Mouse (Mus musculus) cerebellum, adult 11-12 months (tissue): ENCODE measurements at regions not wholly inside any gene's neighbourhood (a gene's known extent, or its start where the extent isn't known, plus 50 kb on each side); places are given as distances from the start of the nearest gene placed in this dataset.
A peak's percentile ranks its signal among the peaks of the same experiment; 100 is the strongest.
"Not testable (repeated sequence)": the region's sequence is repeated elsewhere in the genome, so short reads cannot be mapped to it uniquely, and the experiment has no call there.

Experiments
- DNase-seq: peaks from one replicate; pipeline ENCODE4 v3.0.0; 2022

GRCm38 (mm10) chr2:117450172-117450865, 107.5 kb upstream of the Rasgrp1 start:
- no peak for DNase-seq

- no peak for DNase-seq
These were observed 109.0 kb upstream of the Rasgrp1 start for GRCm38 (mm10) chr2:117451818-117452217.

- DNase-seq, result no peak
These were observed 112.4 kb upstream of the Rasgrp1 start for GRCm38 (mm10) chr2:117455021-117455739.

- DNase-seq, result no peak
These were observed 113.1 kb upstream of the Rasgrp1 start for GRCm38 (mm10) chr2:117455740-117456455.

- no peak for DNase-seq
These were observed 113.7 kb upstream of the Rasgrp1 start for GRCm38 (mm10) chr2:117456456-117457020.

GRCm38 (mm10) chr2:117461541-117462290, 118.9 kb upstream of the Rasgrp1 start:
- DNase-seq, result no peak

- no peak for DNase-seq
These were observed 132.2 kb upstream of the Rasgrp1 start for GRCm38 (mm10) chr2:117474885-117475542.

GRCm38 (mm10) chr2:117475561-117475960, 132.8 kb upstream of the Rasgrp1 start:
- no peak for DNase-seq

- not testable (repeated sequence) for DNase-seq
These were observed 134.7 kb upstream of the Rasgrp1 start for GRCm38 (mm10) chr2:117477503-117477902.

GRCm38 (mm10) chr2:117479244-117480009, 136.6 kb upstream of the Rasgrp1 start:
- DNase-seq, result not testable (repeated sequence)

GRCm38 (mm10) chr2:117486447-117486846, 143.6 kb upstream of the Rasgrp1 start:
- no peak for DNase-seq

GRCm38 (mm10) chr2:117498565-117498964, 155.8 kb upstream of the Rasgrp1 start:
- no peak for DNase-seq

GRCm38 (mm10) chr2:117502611-117503010, 159.8 kb upstream of the Rasgrp1 start:
- no peak for DNase-seq

- no peak for DNase-seq
These were observed 168.9 kb upstream of the Rasgrp1 start for GRCm38 (mm10) chr2:117511737-117512136.

GRCm38 (mm10) chr2:117512551-117512950, 169.8 kb upstream of the Rasgrp1 start:
- DNase-seq, result peak; percentile 6

GRCm38 (mm10) chr2:117524437-117524836, 181.6 kb upstream of the Rasgrp1 start:
- DNase-seq, result no peak

GRCm38 (mm10) chr2:117538865-117539264, 196.1 kb upstream of the Rasgrp1 start:
- DNase-seq, result no peak

GRCm38 (mm10) chr2:117539285-117539684, 196.5 kb upstream of the Rasgrp1 start:
- no peak for DNase-seq

- peak; percentile 10 for DNase-seq
These were observed 198.7 kb upstream of the Rasgrp1 start for GRCm38 (mm10) chr2:117541471-117541870.

- DNase-seq, result no peak
These were observed 199.5 kb upstream of the Rasgrp1 start for GRCm38 (mm10) chr2:117542298-117542697.

- no peak for DNase-seq
These were observed 200.5 kb upstream of the Rasgrp1 start for GRCm38 (mm10) chr2:117543301-117543782.
